Mouse (Mus musculus) kidney, embryonic 14.5 days (tissue): ENCODE data around the gene Knstrn. TPM values are rescaled to one million over a fixed set of nuclear protein-coding genes. Genes with fewer than 3 reads are reported as not detected.
A peak's percentile ranks its signal among the peaks of the same experiment; 100 is the strongest.

Experiments
- ATAC-seq: fragments of 200-750 bp; cut with Nextera tagmentation; 2 replicates; pipeline ENCODE4 v1.8.0; 2017; ENCODE audit warnings: moderate number of reproducible peaks, mild to moderate bottlenecking, moderate TSS enrichment, moderate library complexity; ENCODE audit not compliant: low FRiP score, low TSS enrichment
- H3K27ac ChIP-seq: fragments of 300-500 bp; sonication (generic); 2 replicates; pipeline ENCODE4 v1.5.1; 2014; ENCODE audit warnings: low read depth, mild to moderate bottlenecking, low read length, moderate library complexity, mixed read lengths
- H3K27me3 ChIP-seq: fragments of 300-500 bp; sonication (generic); 2 replicates; pipeline ENCODE4 v1.6.1; 2014; ENCODE audit warnings: mild to moderate bottlenecking, low read length; ENCODE audit not compliant: control insufficient read depth, insufficient read depth
- H3K36me3 ChIP-seq: fragments of 300-500 bp; sonication (generic); 2 replicates; pipeline ENCODE4 v1.6.1; 2014; ENCODE audit warnings: low read length, mixed read lengths; ENCODE audit not compliant: control insufficient read depth, insufficient read depth
- H3K4me1 ChIP-seq: fragments of 300-500 bp; sonication (generic); 2 replicates; pipeline ENCODE4 v1.6.1; 2014; ENCODE audit warnings: low read length, mixed read lengths; ENCODE audit not compliant: control insufficient read depth, insufficient read depth
- H3K4me2 ChIP-seq: fragments of 300-500 bp; sonication (generic); replicated peaks from 2 replicates; pipeline ENCODE4 v1.6.1; 2014; ENCODE audit warnings: low read depth, mild to moderate bottlenecking, low read length
- H3K4me3 ChIP-seq: fragments of 300-500 bp; sonication (generic); 2 replicates; pipeline ENCODE4 v1.5.1; 2014; ENCODE audit warnings: mild to moderate bottlenecking, low read length
- H3K9ac ChIP-seq: fragments of 300-500 bp; sonication (generic); 2 replicates; pipeline ENCODE4 v1.6.1; 2014; ENCODE audit warnings: low read depth, mild to moderate bottlenecking, low read length, moderate library complexity
- H3K9me3 ChIP-seq: fragments of 300-500 bp; sonication (generic); 2 replicates; pipeline ENCODE4 v1.6.1; 2016; ENCODE audit warnings: low read length; ENCODE audit not compliant: control insufficient read depth
- WGBS: fragments of 180-500 bp; shearing (Covaris S2); extraction: QIAGEN DNeasy Blood & Tissue Kit; methylation state at CpG from one replicate; pipeline ENCODE4 v1.1.7; 2014; 5-methylcytosine and 5-hydroxymethylcytosine counted together
- polyA plus RNA-seq: library from polyadenylated mRNA; unstranded; fragments of >200 nt; fragmentation: Nextera tagmentation; extraction: Ambion mirVana; gene quantifications from 2 replicates; pipeline ENCODE4 v1.2.1, GENCODE M21; 2014

Gene Knstrn
- polyA plus RNA-seq, 1 experiment from 2014 or later: 134 TPM

- H3K36me3 ChIP-seq: no peaks in the 10 kb centered on the region
- 2% methylated on average over 4 of the region's 4 CpGs for WGBS
- no peak for ATAC-seq
These were observed 85.0 kb downstream of the Knstrn start for GRCm38 (mm10) chr2:118898771-118899170.

GRCm38 (mm10) chr2:118899306-118899705 lies 85.5 kb downstream of the Knstrn start:
- H3K27ac ChIP-seq: no peak overlapping the region
- H3K36me3 ChIP-seq: no peaks in the 10 kb centered on the region
- no peak overlapping the region for H3K4me2 ChIP-seq
- no peak overlapping the region for H3K9ac ChIP-seq
- no peak overlapping the region for H3K4me3 ChIP-seq
- WGBS: 7% methylated on average over 7 of the region's 7 CpGs
- peaks cover 26% of the 10 kb centered on the region for H3K4me1 ChIP-seq
- no peaks in the 10 kb centered on the region for H3K9me3 ChIP-seq
- peaks cover 60% of the 10 kb centered on the region for H3K27me3 ChIP-seq
- ATAC-seq: no peak

More at GRCm38 (mm10) chr2:118898771-118899170, 85.0 kb downstream of the Knstrn start:
- Histone ChIP-seq H3K9me3 (no peaks in the 10 kb centered on the region), H3K9ac (no peak overlapping the region), H3K4me3 (no peak overlapping the region), H3K27me3 (peaks cover 65% of the 10 kb centered on the region), H3K27ac (no peak overlapping the region), H3K4me1 (peaks cover 26% of the 10 kb centered on the region), H3K4me2 (no peak overlapping the region)

GRCm38 (mm10) chr2:118899981-118900825 lies 86.4 kb downstream of the Knstrn start, which contains the start of gene Bahd1:
Gene Bahd1, plus strand, starts transcription at chr2:118900377.
- H3K9me3 ChIP-seq: no peaks in the 10 kb centered on the region

GRCm38 (mm10) chr2:118900826-118901140 lies 87.0 kb downstream of the Knstrn start:
- peak overlapping the region; percentile 47; the same call in 1 of the 2 replicates for H3K9ac ChIP-seq
- peak overlapping the region; percentile 99 for H3K4me2 ChIP-seq
- 0% methylated on average over 11 of the region's 11 CpGs for WGBS
- peaks cover 26% of the 10 kb centered on the region for H3K4me1 ChIP-seq
- H3K9me3 ChIP-seq: no peaks in the 10 kb centered on the region
- no peak overlapping the region for H3K27ac ChIP-seq
- no peaks in the 10 kb centered on the region for H3K36me3 ChIP-seq
- peak overlapping the region; percentile 64 for H3K4me3 ChIP-seq
- ATAC-seq: no peak
- peaks cover 47% of the 10 kb centered on the region for H3K27me3 ChIP-seq

More at GRCm38 (mm10) chr2:118899981-118900825, 86.4 kb downstream of the Knstrn start, which contains the start of gene Bahd1:
- Histone ChIP-seq H3K4me2 (peak within 1 kb of the TSS; percentile 99), H3K4me3 (peak within 1 kb of the TSS; percentile 64), H3K27me3 (peaks cover 52% of the 10 kb centered on the region), H3K4me1 (peaks cover 26% of the 10 kb centered on the region), H3K9ac (peak within 1 kb of the TSS; percentile 78; the same call in 1 of the 2 replicates), H3K27ac (no peak within 1 kb of the TSS), H3K36me3 (no peaks in the 10 kb centered on the region)
- no peak for ATAC-seq
- WGBS: 1% methylated on average over 32 of the region's 32 CpGs

GRCm38 (mm10) chr2:118901175-118902031 lies 87.6 kb downstream of the Knstrn start:
- H3K9ac ChIP-seq: peak overlapping the region; percentile 78
- 3% methylated on average over 68 of the region's 120 CpGs for WGBS
- H3K4me1 ChIP-seq: peaks cover 26% of the 10 kb centered on the region
- H3K4me2 ChIP-seq: peak overlapping the region; percentile 99
- peak overlapping the region; percentile 6; the same call in 1 of the 2 replicates for H3K27ac ChIP-seq
- no peaks in the 10 kb centered on the region for H3K9me3 ChIP-seq
- ATAC-seq: peak; percentile 90
- no peaks in the 10 kb centered on the region for H3K36me3 ChIP-seq
- H3K4me3 ChIP-seq: peak overlapping the region; percentile 64
- peaks cover 42% of the 10 kb centered on the region for H3K27me3 ChIP-seq

- Histone ChIP-seq H3K27ac (0 out of 2 replicates have a peak overlapping the region, but pooled peaks have one; percentile 6), H3K4me1 (peaks cover 17% of the 10 kb centered on the region; the same call in 1 of the 2 replicates), H3K4me3 (peak overlapping the region; percentile 64), H3K9me3 (no peaks in the 10 kb centered on the region), H3K9ac (peak overlapping the region; percentile 78), H3K36me3 (no peaks in the 10 kb centered on the region), H3K4me2 (peak overlapping the region; percentile 99), H3K27me3 (peaks cover 33% of the 10 kb centered on the region)
- WGBS: under 1% methylated on average over 86 of the region's 106 CpGs
- peak; percentile 25 for ATAC-seq
These were observed 88.5 kb downstream of the Knstrn start for GRCm38 (mm10) chr2:118902051-118903025.

GRCm38 (mm10) chr2:118903333-118903741 lies 89.5 kb downstream of the Knstrn start:
- Histone ChIP-seq H3K9ac (no peak overlapping the region; the same call in 1 of the 2 replicates), H3K4me3 (peak overlapping the region; percentile 64; the same call in 1 of the 2 replicates), H3K36me3 (no peaks in the 10 kb centered on the region), H3K27ac (no peak overlapping the region), H3K27me3 (peaks cover 23% of the 10 kb centered on the region), H3K4me1 (peaks cover 12% of the 10 kb centered on the region; the same call in 1 of the 2 replicates), H3K9me3 (no peaks in the 10 kb centered on the region), H3K4me2 (peak overlapping the region; percentile 99)
- WGBS: 21% methylated on average over 10 of the region's 10 CpGs
- ATAC-seq: no peak
